Mouse (Mus musculus) frontal cortex, postnatal 36 days (tissue): ENCODE results near the gene Igfbp5.

Source experiments
- DNase-seq, 2 experiments: peaks; one replicate each; pipeline ENCODE4 v3.0.0; 2022; ENCODE audit warnings: low spot score in 2 of 2

The Igfbp5 gene

DNA sequence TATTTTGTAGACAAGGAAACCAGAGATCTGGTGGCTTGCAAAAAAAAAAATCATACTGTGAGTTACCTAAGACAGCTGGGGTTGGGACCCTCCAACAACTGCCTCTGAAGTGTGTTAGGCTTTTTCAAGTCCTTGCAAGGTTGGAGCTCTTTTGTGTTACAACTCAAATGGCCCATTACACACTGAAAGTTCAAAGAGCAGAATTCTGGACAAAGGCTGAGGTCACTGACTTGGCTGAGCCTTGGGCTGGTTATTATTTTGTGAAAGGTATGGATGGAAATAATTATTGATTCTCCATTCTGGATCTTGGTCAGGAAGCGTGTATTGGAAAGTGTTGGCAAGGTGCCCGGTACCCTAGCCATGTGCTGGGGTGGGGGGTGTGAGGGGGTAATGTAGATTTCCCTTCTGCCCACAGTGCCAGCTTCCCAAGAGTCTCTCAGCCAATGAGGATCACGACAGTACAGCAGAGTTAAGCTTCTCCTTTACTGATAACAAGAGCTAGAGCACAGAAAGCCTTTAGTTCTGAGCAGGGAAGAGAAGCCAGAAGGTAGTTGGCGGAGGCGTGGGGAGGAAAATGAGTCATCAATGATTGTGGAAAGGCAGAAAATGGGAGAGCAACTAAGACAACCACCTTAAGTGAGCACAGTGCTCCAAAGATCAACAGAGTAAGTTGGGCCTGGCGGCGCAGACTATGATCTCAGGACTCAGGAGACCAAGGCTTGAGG, 64.6 kb downstream of the Igfbp5 start:
- peak; percentile 57 to 63 for DNase-seq

DNA sequence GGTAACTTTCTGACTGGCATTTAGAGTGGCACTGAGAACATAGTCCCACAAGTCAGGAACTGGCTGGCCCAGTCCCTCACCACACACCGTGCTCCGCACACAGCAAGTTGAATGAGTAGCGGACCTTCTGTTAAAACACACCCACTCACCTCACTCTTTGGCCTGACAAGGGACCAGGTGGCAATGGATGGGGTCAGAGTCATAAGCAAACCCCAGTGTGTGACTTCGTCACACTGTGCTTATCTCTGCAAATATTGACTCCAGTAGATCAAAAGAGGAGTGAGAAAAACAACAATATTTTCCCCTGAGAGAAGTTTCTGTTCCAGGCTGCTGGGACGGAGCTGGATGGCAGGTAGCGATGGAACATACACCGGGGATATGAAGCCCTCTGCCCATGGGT, 65.4 kb downstream of the Igfbp5 start:
- no peak for DNase-seq
